Mouse (Mus musculus) gastrocnemius, postnatal 4 days (tissue): ENCODE results near the gene Qrfp. TPM values are rescaled to one million over a fixed set of nuclear protein-coding genes. Genes with fewer than 3 reads are reported as not detected.
A peak's percentile ranks its signal among the peaks of the same experiment; 100 is the strongest.

Experiments
- DNase-seq, 2 experiments: peaks; one replicate each; pipeline ENCODE4 v3.0.0; 2021 to 2022; ENCODE audit warnings: low spot score in 2 of 2, mixed read lengths in 2 of 2
- total RNA-seq, 2 experiments: library from RNA; stranded (reverse); gene quantifications; 2 replicates each; pipeline ENCODE4 v1.2.3; 2021

Qrfp gene
- total RNA-seq, 2 experiments from 2014 or later = not detected

DNA sequence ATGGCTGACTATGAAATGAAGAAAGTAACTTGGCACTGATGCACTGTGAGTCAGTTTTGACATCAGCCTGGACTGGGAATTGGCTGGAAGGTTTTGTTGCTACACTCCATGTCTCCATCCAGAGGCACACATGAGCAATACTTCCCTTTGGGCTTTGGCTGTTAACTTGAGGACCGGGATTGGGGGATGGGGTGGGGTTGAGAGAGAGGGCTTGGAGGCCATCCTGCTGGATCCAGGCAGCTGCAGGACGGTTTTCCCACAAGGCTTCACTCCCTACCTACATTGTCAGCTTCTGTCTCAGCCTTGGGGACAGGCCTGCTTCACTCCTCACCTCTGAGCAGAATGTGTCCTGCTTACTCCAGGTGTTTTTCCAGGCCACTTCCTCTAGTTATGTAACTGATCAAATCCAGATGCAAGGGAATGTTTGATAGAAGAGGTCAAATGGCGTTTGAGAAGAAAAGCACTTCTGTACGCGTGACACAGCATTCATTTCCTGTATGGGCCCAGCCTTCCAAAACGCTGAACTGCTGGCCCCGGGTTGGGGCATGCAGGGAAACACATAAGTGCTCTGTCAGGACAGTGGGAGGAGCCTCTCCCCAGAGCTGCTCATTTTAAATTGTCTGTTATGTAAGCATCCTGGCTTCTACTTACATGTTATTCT is 39.5 kb downstream of the Qrfp start:
- peak; percentile 53 to 77 for DNase-seq

DNA sequence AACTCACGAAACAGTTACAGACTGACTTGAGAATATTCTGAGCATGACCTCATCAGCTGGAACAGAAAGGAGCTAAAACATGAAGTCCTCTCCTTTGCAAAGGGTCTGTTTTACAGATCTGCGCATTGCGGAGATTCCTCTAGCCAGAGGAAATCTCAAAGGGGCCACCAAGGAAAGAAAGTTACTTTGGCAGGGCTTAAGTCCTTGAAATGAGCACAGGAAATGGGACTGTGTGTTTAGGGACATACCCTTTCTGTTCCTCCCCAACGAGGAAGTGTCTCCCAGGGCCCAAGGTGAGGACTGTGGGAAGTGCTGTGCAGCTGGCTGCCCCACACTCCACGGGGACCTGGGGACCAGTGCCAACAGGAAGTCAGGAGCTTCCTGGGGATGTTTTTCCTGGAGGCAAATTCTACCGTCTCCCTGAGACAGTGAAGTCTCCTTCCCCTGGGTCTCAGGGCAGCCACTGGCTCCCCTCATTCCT is 40.7 kb downstream of the Qrfp start:
- peak; percentile 38 to 60 for DNase-seq

DNA sequence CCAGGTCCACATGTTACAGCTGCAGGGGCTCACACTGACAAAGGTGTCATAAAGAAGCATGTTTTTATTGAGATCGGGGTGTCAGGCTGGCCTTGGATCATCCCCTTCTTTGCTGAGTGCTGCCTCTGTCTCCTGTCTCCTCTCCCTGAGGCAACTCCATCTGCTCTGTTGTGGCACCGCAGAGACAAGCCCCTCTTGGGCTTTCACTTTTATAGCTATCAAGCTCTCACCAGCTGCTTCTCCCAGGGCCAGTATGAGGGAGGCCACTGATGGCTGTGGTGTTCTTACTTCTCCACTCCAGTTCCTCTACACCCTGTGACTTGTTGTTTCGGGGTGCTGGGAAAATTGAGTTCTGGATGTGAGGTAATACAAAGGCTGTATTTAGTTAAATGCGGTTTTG is 41.3 kb downstream of the Qrfp start:
- DNase-seq = no peak

DNA sequence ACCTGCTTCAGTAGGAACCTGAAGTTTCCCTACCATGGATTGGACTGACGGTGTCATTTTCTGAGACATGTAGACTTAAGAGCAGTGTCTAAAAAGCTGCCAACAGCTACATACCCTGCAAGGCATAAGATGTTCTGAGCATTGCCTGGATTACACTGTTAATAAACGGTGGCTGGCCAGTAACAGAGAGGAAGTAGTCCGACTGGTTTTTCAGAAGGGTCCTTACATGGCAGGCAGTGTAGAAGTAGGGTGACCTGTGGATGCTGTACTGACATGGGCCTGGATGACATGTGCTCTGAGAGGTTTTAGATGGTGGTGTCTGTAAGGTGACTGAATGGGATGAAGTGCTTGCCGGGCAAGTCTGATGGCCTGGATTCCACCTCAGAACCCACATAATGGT is 42.6 kb downstream of the Qrfp start:
- no peak for DNase-seq

DNA sequence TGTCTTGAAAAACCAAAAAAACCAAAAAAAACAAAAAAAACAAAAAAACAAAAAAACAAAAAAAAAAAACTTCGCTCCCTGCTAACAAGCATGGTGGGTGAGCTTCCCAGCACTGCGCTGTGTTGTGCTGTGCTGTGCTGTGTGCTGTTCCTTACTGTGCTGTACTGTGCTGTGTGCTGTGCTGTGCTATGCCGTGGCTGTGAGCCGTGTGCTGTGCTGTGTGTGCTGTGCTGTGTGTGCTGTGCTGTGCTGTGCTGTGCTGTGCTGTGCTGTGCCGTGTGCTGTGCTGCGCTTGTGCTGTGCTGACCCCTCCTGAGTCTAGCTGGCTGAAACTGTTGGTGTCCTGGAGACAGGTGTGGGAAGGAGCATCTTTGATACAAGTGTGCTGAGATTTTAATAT is 43.3 kb downstream of the Qrfp start:
- DNase-seq = no peak

DNA sequence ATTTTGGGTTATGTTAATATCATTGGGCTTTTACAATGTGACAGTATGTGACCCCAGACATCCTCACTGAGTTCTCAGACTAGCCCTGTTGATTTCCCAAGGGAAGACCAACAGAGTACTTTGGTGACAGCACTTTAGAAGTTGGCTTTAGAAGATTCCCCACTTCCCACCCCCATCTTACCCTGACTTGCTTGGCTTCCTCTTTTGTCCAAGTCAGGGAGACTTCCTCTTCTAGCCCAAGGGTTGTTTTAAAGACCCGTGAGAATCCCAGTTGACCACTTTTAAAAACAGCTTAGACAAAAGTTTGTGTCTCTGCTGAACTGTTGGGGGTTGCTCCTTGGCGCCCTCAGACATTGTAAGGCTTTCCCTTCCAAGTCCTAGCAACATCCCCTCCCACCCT is 47.1 kb downstream of the Qrfp start:
- no peak for DNase-seq

DNA sequence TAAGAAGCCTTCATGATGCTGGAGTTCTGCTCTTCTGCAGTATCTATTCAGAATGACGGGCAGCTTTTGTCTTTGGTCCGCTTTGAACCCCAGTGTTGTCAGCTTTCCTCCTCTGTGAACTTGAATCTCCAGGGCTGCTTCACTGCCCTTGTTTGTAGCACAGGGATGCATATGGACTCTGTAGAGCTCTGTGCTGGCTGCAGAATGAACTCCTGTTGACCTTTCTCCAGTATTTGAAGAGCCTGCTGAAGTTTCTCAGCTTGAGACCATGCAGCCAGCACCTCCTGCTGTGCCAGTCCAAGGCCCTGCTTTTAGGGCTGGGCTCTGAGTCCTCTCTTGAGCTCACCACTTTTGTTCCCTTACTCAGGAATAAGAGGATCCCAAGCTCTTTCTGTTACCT is 47.5 kb downstream of the Qrfp start:
- no peak for DNase-seq

DNA sequence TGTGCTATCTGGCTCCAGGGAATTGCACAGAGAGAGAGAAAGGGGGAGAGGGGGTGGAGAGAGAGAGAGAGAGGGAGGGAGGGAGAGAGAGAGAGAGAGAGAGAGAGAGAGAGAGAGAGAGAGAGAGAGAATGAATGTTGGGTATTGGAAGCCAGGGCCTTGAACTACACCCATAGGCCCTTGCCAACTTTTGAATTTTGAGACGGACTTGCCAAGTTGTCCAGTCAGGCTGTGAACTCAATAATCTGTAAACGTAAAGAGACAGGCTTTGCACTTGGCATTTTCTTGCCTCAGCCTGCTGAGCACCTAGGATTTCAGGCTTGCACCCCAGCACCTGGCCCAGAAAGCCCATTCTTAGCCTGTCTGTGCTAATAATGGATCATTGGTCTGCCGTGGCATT is 48.2 kb downstream of the Qrfp start:
- no peak for DNase-seq

DNA sequence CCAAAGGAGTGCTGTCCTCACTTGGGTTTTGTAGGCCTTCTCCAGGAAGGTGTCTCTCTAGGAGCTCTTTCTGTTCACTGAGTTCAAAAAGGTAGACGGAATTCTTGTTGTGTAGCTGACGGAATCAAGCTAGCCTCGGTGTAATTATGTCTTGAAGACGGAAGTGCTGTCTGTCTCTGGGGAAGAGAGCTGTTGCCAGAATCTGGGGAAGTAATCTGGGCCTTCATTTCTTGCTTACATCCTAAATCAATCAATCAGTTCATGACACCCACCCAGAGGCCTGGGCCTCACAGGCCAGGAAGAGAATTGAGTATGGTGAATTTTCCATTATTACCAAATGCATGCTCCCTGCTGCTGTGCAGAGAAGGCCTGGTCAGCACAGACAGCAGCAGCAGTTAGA is 48.8 kb downstream of the Qrfp start:
- no peak for DNase-seq

DNA sequence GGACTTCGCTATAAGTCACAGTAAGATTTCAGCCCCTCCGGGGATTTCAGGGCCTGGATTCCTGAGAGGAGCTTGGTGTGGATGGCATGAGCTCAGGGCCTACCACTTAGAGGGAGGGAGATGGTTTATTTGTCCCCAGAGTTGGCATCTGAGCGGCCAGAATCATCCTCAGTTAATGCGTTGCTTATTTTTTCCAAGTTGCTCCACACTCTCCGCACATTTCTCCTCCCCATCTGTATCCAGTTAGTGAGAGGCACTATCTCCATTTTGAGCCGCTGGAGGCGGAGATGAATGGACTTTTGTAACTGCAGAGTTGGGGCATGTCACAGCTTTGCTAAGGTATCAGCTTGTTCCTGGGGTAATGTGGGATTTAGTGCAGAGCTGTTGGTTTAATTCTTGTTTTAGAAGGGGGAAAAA is 49.3 kb downstream of the Qrfp start:
- DNase-seq = no peak

DNA sequence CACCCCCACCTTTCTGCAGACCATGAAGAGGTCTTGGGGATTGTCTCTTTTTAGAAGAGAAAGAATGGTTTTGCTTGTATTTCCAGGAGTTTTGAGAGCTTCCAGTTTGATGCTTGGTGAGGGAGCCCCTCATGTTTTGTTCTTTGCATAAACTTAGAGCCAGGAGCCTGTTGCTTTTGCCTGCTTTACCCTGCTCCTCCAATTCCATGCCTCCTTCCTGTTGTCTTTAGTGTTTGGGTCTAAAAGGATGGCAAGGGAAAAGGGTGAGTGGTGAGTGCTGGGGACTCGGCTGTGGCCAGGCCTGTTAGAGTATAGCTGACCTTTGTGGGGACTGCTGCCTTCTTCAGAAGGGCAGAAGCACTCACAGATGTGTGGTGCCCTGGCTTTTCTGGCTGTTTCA is 49.9 kb downstream of the Qrfp start:
- DNase-seq = no peak

DNA sequence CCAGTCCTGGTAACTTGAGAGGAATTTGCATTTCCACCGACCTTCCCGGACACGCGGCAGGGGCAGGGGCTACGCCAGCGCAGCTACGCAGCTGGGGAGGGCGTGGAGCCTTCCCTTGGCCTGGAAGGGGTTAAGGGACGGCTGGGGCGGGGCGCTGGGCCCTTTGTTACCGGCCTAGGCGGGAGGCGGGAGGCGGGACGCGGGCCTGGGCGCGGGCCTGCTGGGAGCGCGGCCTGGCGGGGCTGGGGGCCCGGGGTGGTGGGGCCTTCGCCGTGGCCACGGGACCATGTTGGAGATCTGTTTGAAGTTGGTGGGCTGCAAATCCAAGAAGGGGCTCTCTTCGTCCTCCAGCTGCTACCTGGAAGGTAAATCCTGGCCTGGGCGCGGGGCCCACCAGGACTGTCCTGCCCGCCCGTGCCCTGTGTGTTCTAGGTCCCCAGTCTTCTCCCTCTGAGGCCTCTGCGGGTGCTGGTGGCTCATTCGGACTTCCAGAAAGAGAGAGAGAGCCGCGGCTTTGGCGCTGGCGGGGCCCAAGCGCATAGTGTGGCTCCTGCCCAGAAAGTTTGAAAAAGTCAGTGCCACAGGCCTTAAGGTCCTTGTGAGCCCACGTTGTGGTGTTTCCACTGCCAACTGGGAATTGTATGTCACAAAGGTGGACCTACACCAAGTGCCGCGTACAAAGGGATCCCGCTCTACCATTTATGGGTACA is 50.5 kb downstream of the Qrfp start:
- peak; percentile 86 to 92 for DNase-seq

DNA sequence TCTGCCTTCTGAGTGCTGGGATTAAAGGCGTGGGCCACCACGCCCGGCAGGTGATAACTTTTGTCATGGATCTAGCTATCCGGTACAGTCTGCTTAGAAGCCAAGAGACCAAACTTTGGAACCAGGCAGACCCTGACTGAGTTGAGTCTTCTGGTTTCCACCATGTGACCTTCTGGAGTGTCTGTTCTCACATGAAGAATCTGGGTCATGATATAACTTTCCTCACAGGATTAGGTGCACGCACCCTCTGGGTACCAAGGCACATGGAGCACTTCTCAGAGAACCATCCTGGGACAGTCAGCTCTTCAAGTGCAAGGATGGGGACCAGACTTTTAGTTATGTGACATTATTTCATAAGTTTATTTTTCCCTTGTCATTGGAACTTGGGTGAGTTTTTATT is 51.4 kb downstream of the Qrfp start:
- DNase-seq = no peak

DNA sequence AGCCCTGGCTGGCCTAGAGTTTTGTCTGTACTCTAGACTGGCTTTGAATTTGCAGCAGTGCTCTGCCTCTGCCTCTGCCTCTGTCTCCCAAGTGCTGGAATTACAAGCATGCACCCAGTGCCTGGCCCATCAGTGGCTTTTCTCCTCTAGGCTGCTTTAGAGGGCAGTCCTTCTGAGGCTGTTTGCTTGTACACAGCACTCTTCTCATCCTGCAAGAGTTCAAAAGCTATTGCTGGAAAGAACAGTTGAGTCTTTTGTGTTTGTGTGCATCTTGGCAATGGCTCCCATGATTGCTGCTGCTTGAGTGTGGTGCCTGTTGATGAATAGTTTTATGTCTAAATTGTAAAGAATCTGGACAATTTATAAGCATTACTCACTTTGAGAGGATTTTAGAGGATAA is 52.9 kb downstream of the Qrfp start:
- no peak for DNase-seq

Other genes starting within 250 kb of the Qrfp start
- gene Fubp3, start 237.9 kb downstream of the Qrfp start, total RNA-seq = 10 to 100 TPM; 39.2 to 44.0 TPM
- gene Prdm12, start 170.5 kb downstream of the Qrfp start, total RNA-seq = not detected
- 10 to 100 TPM; 18.0 to 20.1 TPM for gene Exosc2, start 139.9 kb downstream of the Qrfp start, total RNA-seq
- gene Abl1, start 122.2 kb downstream of the Qrfp start, total RNA-seq = 10 to 100 TPM; 76.3 to 80.7 TPM
- under 1 TPM in 1 of 2 experiments, not detected in 1; 0.05 TPM for gene Fibcd1, start 35.4 kb upstream of the Qrfp start, total RNA-seq
- gene Lamc3, start 76.7 kb upstream of the Qrfp start, total RNA-seq = under 1 TPM; 0.12 to 0.13 TPM
- gene Aif1l, start 139.6 kb upstream of the Qrfp start, total RNA-seq = 10 to 100 TPM; 21.6 to 25.8 TPM
- 10 to 100 TPM; 38.9 to 43.3 TPM for gene Nup214, start 163.9 kb upstream of the Qrfp start, total RNA-seq